Mouse (Mus musculus): ENCODE results near the gene Raver1. TPM values are rescaled to one million over a fixed set of nuclear protein-coding genes. Genes with fewer than 3 reads are reported as not detected.

Gene Raver1
- polyA plus RNA-seq, 1 experiment from 2014 or later = 41.0 TPM

GRCm38 (mm10) chr9:21025258-21025810 lies 66.5 kb downstream of the Raver1 start:
- no peaks in the 10 kb centered on the region for H3K9me3 ChIP-seq (ENCODE audit: control insufficient read depth, low read length)
- H3K4me2 ChIP-seq (ENCODE audit: low read length) = no peak overlapping the region
- H3K9ac ChIP-seq (replicated peaks; ENCODE audit: low read length) = no peak overlapping the region
- H3K27ac ChIP-seq (replicated peaks; ENCODE audit: low read depth, low read length) = no peak overlapping the region
- H3K4me3 ChIP-seq (replicated peaks; ENCODE audit: low read depth, low read length) = no peak overlapping the region
- DNase-seq = no peak
- ATAC-seq (ENCODE audit: low FRiP score, low TSS enrichment) = no peak
- H3K27me3 ChIP-seq (ENCODE audit: control insufficient read depth, insufficient read depth, low read length) = peaks cover 31% of the 10 kb centered on the region
- H3K4me1 ChIP-seq (ENCODE audit: control insufficient read depth, insufficient read depth, low read length) = peaks cover 3% of the 10 kb centered on the region; the same call in 1 of the 2 replicates
- 70% methylated on average over 19 of the region's 19 CpGs for WGBS
- no peaks in the 10 kb centered on the region for H3K36me3 ChIP-seq (ENCODE audit: control insufficient read depth, insufficient read depth, low read length)

MicroRNA genes within 50 kb of the gene (microRNA counts, 519-probe panel; counts per million panel counts)
- not detected for microRNA mmu-miR-1900

Small RNA genes lying within 50 kb of the gene (microRNA-seq; reads per million reads assigned to microRNA genes)
- gene Mir1900 = not detected
- 1.5 reads per million, percentile 3 among the genes with 10 or more reads in this experiment for gene Mir7082

Other genes with a start within 250 kb of the Raver1 start
- gene A230050P20Rik, start 223.4 kb downstream of the Raver1 start, polyA plus RNA-seq (2014; fragmentation: Nextera tagmentation; extraction: Ambion mirVana) = 1.3 and 1.9 TPM in 2 replicates
- gene Angptl6, start 212.3 kb downstream of the Raver1 start, polyA plus RNA-seq (2014; fragmentation: Nextera tagmentation; extraction: Ambion mirVana) = 11.1 and 14.4 TPM in 2 replicates
- 39.8 and 43.9 TPM in 2 replicates for gene Ppan, start 203.8 kb downstream of the Raver1 start, polyA plus RNA-seq (2014; fragmentation: Nextera tagmentation; extraction: Ambion mirVana)
- 231 and 234 TPM in 2 replicates for gene Eif3g, start 193.4 kb downstream of the Raver1 start, polyA plus RNA-seq (2014; fragmentation: Nextera tagmentation; extraction: Ambion mirVana)
- gene Dnmt1, start 132.1 kb downstream of the Raver1 start, polyA plus RNA-seq (2014; fragmentation: Nextera tagmentation; extraction: Ambion mirVana) = 51.1 and 51.5 TPM in 2 replicates
- 4.1 and 10.8 TPM in 2 replicates for gene S1pr2, start 115.2 kb downstream of the Raver1 start, polyA plus RNA-seq (2014; fragmentation: Nextera tagmentation; extraction: Ambion mirVana)
- 98.6 and 112 TPM in 2 replicates for gene Mrpl4, start 89.3 kb downstream of the Raver1 start, polyA plus RNA-seq (2014; fragmentation: Nextera tagmentation; extraction: Ambion mirVana)
- 1.7 and 4.1 TPM in 2 replicates for gene Icam1, start 76.0 kb downstream of the Raver1 start, polyA plus RNA-seq (2014; fragmentation: Nextera tagmentation; extraction: Ambion mirVana)
- gene Icam4, start 62.6 kb downstream of the Raver1 start, polyA plus RNA-seq (2014; fragmentation: Nextera tagmentation; extraction: Ambion mirVana) = not detected in 2 replicates
- gene Icam5, start 59.9 kb downstream of the Raver1 start, polyA plus RNA-seq (2014; fragmentation: Nextera tagmentation; extraction: Ambion mirVana) = 0.71 and 1.0 TPM in 2 replicates
- gene Zglp1, start 24.9 kb downstream of the Raver1 start, polyA plus RNA-seq (2014; fragmentation: Nextera tagmentation; extraction: Ambion mirVana) = 1.5 and 1.6 TPM in 2 replicates
- 1.3 and 2.6 TPM in 2 replicates for gene Gm49373, start 18.9 kb downstream of the Raver1 start, polyA plus RNA-seq (2014; fragmentation: Nextera tagmentation; extraction: Ambion mirVana)
- gene Fdx1l, start 18.4 kb downstream of the Raver1 start, polyA plus RNA-seq (2014; fragmentation: Nextera tagmentation; extraction: Ambion mirVana) = 55.5 and 82.2 TPM in 2 replicates
- gene Gm38431, start within 50 bp of the Raver1 start, polyA plus RNA-seq (2014; fragmentation: Nextera tagmentation; extraction: Ambion mirVana) = 1.9 and 2.0 TPM in 2 replicates
- 7.4 and 8.5 TPM in 2 replicates for gene Tyk2, start 39.2 kb upstream of the Raver1 start, polyA plus RNA-seq (2014; fragmentation: Nextera tagmentation; extraction: Ambion mirVana)
- 213 and 223 TPM in 2 replicates for gene Cdc37, start 58.0 kb upstream of the Raver1 start, polyA plus RNA-seq (2014; fragmentation: Nextera tagmentation; extraction: Ambion mirVana)
- 28.4 and 32.3 TPM in 2 replicates for gene Pde4a, start 73.7 kb upstream of the Raver1 start, polyA plus RNA-seq (2014; fragmentation: Nextera tagmentation; extraction: Ambion mirVana)
- gene Keap1, start 147.4 kb upstream of the Raver1 start, polyA plus RNA-seq (2014; fragmentation: Nextera tagmentation; extraction: Ambion mirVana) = 40.3 and 53.7 TPM in 2 replicates
- gene S1pr5, start 156.4 kb upstream of the Raver1 start, polyA plus RNA-seq (2014; fragmentation: Nextera tagmentation; extraction: Ambion mirVana) = 2.3 and 2.8 TPM in 2 replicates
- gene Atg4d, start 173.3 kb upstream of the Raver1 start, polyA plus RNA-seq (2014; fragmentation: Nextera tagmentation; extraction: Ambion mirVana) = 44.6 and 44.7 TPM in 2 replicates
- 12.9 and 16.9 TPM in 2 replicates for gene Kri1, start 196.0 kb upstream of the Raver1 start, polyA plus RNA-seq (2014; fragmentation: Nextera tagmentation; extraction: Ambion mirVana)
- 84.9 and 95.7 TPM in 2 replicates for gene Cdkn2d, start 199.4 kb upstream of the Raver1 start, polyA plus RNA-seq (2014; fragmentation: Nextera tagmentation; extraction: Ambion mirVana)
- 0.88 and 1.5 TPM in 2 replicates for gene Ap1m2, start 220.3 kb upstream of the Raver1 start, polyA plus RNA-seq (2014; fragmentation: Nextera tagmentation; extraction: Ambion mirVana)
- 49.3 and 67.4 TPM in 2 replicates for gene Slc44a2, start 228.7 kb upstream of the Raver1 start, polyA plus RNA-seq (2014; fragmentation: Nextera tagmentation; extraction: Ambion mirVana)

All from midbrain, embryonic 14.5 days (tissue).